Mouse (Mus musculus) kidney, adult 8-10 months (tissue): ENCODE measurements at regions not wholly inside any gene's neighbourhood (a gene's known extent, or its start where the extent isn't known, plus 50 kb on each side); places are given as distances from the start of the nearest gene placed in this dataset.
"Not testable (repeated sequence)": the region's sequence is repeated elsewhere in the genome, so short reads cannot be mapped to it uniquely, and the experiment has no call there.

Experiments
- DNase-seq, 2 experiments: peaks; one replicate each; pipeline ENCODE4 v3.0.0; 2022

GRCm38 (mm10) chr11:92228855-92229254 is 651.5 kb upstream of the Kif2b start:
- DNase-seq: no peak

- no peak for DNase-seq
Measured at GRCm38 (mm10) chr11:92208980-92209548, 631.7 kb upstream of the Kif2b start.

GRCm38 (mm10) chr11:92178393-92178792 is 601.0 kb upstream of the Kif2b start:
- DNase-seq: not testable (repeated sequence)

GRCm38 (mm10) chr11:92153124-92153523 is 575.8 kb upstream of the Kif2b start:
- no peak for DNase-seq

GRCm38 (mm10) chr11:92135677-92136076 is 558.3 kb upstream of the Kif2b start:
- no peak for DNase-seq

- no peak for DNase-seq
Measured at GRCm38 (mm10) chr11:92134891-92135590, 557.7 kb upstream of the Kif2b start.

- DNase-seq: no peak
Measured at GRCm38 (mm10) chr11:92084766-92085165, 507.4 kb upstream of the Kif2b start.

GRCm38 (mm10) chr11:92041695-92042094 is 464.3 kb upstream of the Kif2b start:
- DNase-seq: peak in 1 of 2 experiments; percentile 7

GRCm38 (mm10) chr11:92040161-92040560 is 462.8 kb upstream of the Kif2b start:
- DNase-seq: no peak

GRCm38 (mm10) chr11:92018419-92018818 is 441.1 kb upstream of the Kif2b start:
- DNase-seq: no peak

GRCm38 (mm10) chr11:92011284-92011683 is 433.9 kb upstream of the Kif2b start:
- no peak for DNase-seq

- DNase-seq: no peak
Measured at GRCm38 (mm10) chr11:91995524-91995923, 418.2 kb upstream of the Kif2b start.

- DNase-seq: no peak
Measured at GRCm38 (mm10) chr11:91969531-91969930, 392.2 kb upstream of the Kif2b start.

- DNase-seq: no peak
Measured at GRCm38 (mm10) chr11:91944336-91944735, 367.0 kb upstream of the Kif2b start.
